Mouse (Mus musculus) embryo, embryonic 10.5 days (tissue): Measurements from ENCODE around the gene Tek.

Experiments used
- DNase-seq: peaks from one replicate; pipeline ENCODE4 v3.0.0-alpha.2; 2015; ENCODE audit warnings: low spot score

The Tek gene

GRCm38 (mm10) chr4:94810616-94811015, 71.5 kb downstream of the Tek start:
- DNase-seq: no peak

- DNase-seq: no peak
Measured at GRCm38 (mm10) chr4:94826891-94827290, 87.8 kb downstream of the Tek start.

- DNase-seq: peak; percentile 73
Measured at GRCm38 (mm10) chr4:94827429-94827828, 88.3 kb downstream of the Tek start.

- no peak for DNase-seq
Measured at GRCm38 (mm10) chr4:94829924-94830386, 90.9 kb downstream of the Tek start.

GRCm38 (mm10) chr4:94837061-94837460, 98.0 kb downstream of the Tek start:
- DNase-seq: no peak

- DNase-seq: no peak
Measured at GRCm38 (mm10) chr4:94853301-94853700, 114.2 kb downstream of the Tek start.

GRCm38 (mm10) chr4:94854270-94854669, 115.2 kb downstream of the Tek start:
- no peak for DNase-seq

GRCm38 (mm10) chr4:94855201-94855600, 116.1 kb downstream of the Tek start:
- DNase-seq: no peak

GRCm38 (mm10) chr4:94900744-94901143, 161.7 kb downstream of the Tek start:
- DNase-seq: peak; percentile 74

- DNase-seq: no peak
Measured at GRCm38 (mm10) chr4:94901780-94902179, 162.7 kb downstream of the Tek start.
